Mouse (Mus musculus) neural tube, embryonic 12.5 days (tissue): Measurements from ENCODE around the gene Ttc28. TPM values are rescaled to one million over a fixed set of nuclear protein-coding genes. Genes with fewer than 3 reads are reported as not detected.
A peak's percentile ranks its signal among the peaks of the same experiment; 100 is the strongest.

ENCODE experiments used
- ATAC-seq: fragments of 200-750 bp; cut with Nextera tagmentation; 2 replicates; pipeline ENCODE4 v1.8.0; 2017; ENCODE audit warnings: low read depth, mild to moderate bottlenecking, moderate TSS enrichment, moderate library complexity; ENCODE audit not compliant: low FRiP score
- H3K27ac ChIP-seq: fragments of 300-500 bp; sonication (generic); 2 replicates; pipeline ENCODE4 v1.5.1; 2016
- H3K27me3 ChIP-seq: fragments of 300-500 bp; sonication (generic); replicated peaks from 2 replicates; pipeline ENCODE4 v1.6.1; 2016; ENCODE audit warnings: mild to moderate bottlenecking
- H3K36me3 ChIP-seq: fragments of 300-500 bp; sonication (generic); 2 replicates; pipeline ENCODE4 v1.6.1; 2016; ENCODE audit warnings: mild to moderate bottlenecking
- H3K4me1 ChIP-seq: fragments of 300-500 bp; sonication (generic); 2 replicates; pipeline ENCODE4 v1.6.1; 2016
- H3K4me2 ChIP-seq: fragments of 300-500 bp; sonication (generic); replicated peaks from 2 replicates; pipeline ENCODE4 v1.6.1; 2016; ENCODE audit warnings: mild to moderate bottlenecking
- H3K4me3 ChIP-seq: fragments of 300-500 bp; sonication (generic); 2 replicates; pipeline ENCODE4 v1.5.1; 2016
- H3K9ac ChIP-seq: fragments of 300-500 bp; sonication (generic); 2 replicates; pipeline ENCODE4 v1.6.1; 2016; ENCODE audit warnings: mild to moderate bottlenecking
- H3K9me3 ChIP-seq: fragments of 300-500 bp; sonication (generic); 2 replicates; pipeline ENCODE4 v1.6.1; 2016; ENCODE audit warnings: mild to moderate bottlenecking
- WGBS: fragments of 180-500 bp; shearing (Covaris S2); methylation state at CpG from one replicate; pipeline ENCODE4 v1.1.7; 2016; 5-methylcytosine and 5-hydroxymethylcytosine counted together
- polyA plus RNA-seq: library from polyadenylated mRNA; unstranded; fragments of >200 nt; fragmentation: Nextera tagmentation; extraction: Ambion mirVana; gene quantifications from 2 replicates; pipeline ENCODE4 v1.2.1, GENCODE M21; 2016

Gene Ttc28
- polyA plus RNA-seq, 1 experiment from 2014 or later = 21.8 TPM

GRCm38 (mm10) chr5:111218998-111219397 lies 339.4 kb downstream of the Ttc28 start:
- ATAC-seq = no peak
- H3K9me3 ChIP-seq = no peaks in the 10 kb centered on the region
- peaks cover 83% of the 10 kb centered on the region for H3K4me1 ChIP-seq
- 0 out of 2 replicates have a peak overlapping the region, but pooled peaks have one; percentile 20 for H3K27ac ChIP-seq
- H3K4me3 ChIP-seq = no peak overlapping the region
- no peak overlapping the region for H3K4me2 ChIP-seq
- 57% methylated on average over 5 of the region's 5 CpGs for WGBS
- H3K36me3 ChIP-seq = peaks cover 10% of the 10 kb centered on the region; the same call in 1 of the 2 replicates
- 0 out of 2 replicates have a peak, but pooled peaks cover 2% of the 10 kb centered on the region for H3K27me3 ChIP-seq
- no peak overlapping the region for H3K9ac ChIP-seq

DNA sequence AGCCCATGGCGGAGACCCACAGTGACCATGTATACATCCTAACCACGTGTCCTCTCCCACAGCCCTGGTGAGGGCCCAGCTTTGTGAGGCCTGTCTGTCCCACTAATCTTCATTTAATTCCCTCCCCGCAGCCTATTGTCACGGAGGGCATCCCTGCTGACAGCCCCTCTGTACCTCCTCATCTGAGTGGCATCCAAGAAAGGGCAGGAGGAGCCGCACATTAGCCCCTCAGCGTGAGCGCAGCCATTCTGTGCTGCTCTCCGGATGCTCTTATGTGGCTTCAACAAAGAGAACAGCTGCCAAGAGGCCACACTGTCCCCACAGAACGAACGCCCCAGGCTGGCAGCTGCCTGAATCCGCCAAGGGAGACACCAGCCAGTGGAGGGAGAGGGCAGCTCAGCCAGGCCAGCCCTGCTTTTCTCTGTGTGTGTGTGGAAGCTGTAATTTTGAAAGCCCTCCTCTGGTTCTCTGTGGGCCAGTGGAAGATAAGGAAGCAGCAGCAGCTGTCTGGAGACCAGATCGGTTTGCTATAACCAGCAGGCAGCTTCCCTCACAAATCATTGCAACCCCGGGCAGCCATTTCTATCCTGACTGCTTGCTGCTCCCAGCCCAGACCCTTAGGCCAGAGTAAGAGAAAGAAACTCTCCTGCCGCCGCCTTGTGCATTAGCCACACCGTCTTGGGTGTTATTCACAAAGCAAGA lies 341.2 kb downstream of the Ttc28 start:
- H3K4me2 ChIP-seq = no peak overlapping the region; the same call in 1 of the 2 replicates
- peak overlapping the region; percentile 33 for H3K9ac ChIP-seq
- WGBS = 7% methylated on average over 16 of the region's 16 CpGs
- peaks cover 19% of the 10 kb centered on the region for H3K36me3 ChIP-seq
- H3K9me3 ChIP-seq = no peaks in the 10 kb centered on the region
- peaks cover 88% of the 10 kb centered on the region for H3K4me1 ChIP-seq
- no peaks in the 10 kb centered on the region for H3K27me3 ChIP-seq
- peak overlapping the region; percentile 83 for H3K27ac ChIP-seq
- ATAC-seq = peak; percentile 85
- no peak overlapping the region for H3K4me3 ChIP-seq

- no peak for ATAC-seq
- H3K9ac ChIP-seq = no peak overlapping the region
- WGBS = 40% methylated on average over 11 of the region's 11 CpGs
- no peaks in the 10 kb centered on the region for H3K9me3 ChIP-seq
- peaks cover 88% of the 10 kb centered on the region for H3K4me1 ChIP-seq
- no peak overlapping the region for H3K4me2 ChIP-seq
- H3K27ac ChIP-seq = no peak overlapping the region
- no peaks in the 10 kb centered on the region for H3K27me3 ChIP-seq
- H3K36me3 ChIP-seq = peaks cover 28% of the 10 kb centered on the region
- no peak overlapping the region for H3K4me3 ChIP-seq
Measured at GRCm38 (mm10) chr5:111222820-111223219, 343.2 kb downstream of the Ttc28 start.

DNA sequence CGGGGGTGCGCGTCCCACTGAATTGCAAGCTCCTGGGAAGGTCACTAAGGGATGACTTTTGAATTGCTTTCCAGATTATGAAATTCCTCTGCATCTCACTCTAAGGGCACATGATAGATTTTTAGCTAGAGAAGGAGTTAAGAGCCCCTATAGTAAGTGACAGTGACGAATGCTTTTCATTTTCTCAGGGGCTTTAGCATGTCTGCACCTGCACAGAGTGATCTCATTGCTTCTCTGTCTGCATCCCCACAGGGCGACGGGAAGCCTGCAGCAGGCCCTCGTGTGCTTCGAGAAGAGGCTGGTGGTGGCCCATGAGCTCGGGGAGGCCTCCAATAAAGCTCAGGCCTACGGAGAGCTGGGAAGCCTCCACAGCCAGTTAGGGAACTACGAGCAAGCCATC lies 345.7 kb downstream of the Ttc28 start:
- H3K9ac ChIP-seq = no peak overlapping the region
- H3K27ac ChIP-seq = 0 out of 2 replicates have a peak overlapping the region, but pooled peaks have one; percentile 17
- H3K4me3 ChIP-seq = no peak overlapping the region
- peaks cover 33% of the 10 kb centered on the region for H3K36me3 ChIP-seq
- WGBS = 59% methylated on average over 11 of the region's 11 CpGs
- H3K9me3 ChIP-seq = no peaks in the 10 kb centered on the region
- H3K4me2 ChIP-seq = no peak overlapping the region
- H3K27me3 ChIP-seq = no peaks in the 10 kb centered on the region; the same call in 1 of the 2 replicates
- peaks cover 88% of the 10 kb centered on the region for H3K4me1 ChIP-seq
- ATAC-seq = no peak

DNA sequence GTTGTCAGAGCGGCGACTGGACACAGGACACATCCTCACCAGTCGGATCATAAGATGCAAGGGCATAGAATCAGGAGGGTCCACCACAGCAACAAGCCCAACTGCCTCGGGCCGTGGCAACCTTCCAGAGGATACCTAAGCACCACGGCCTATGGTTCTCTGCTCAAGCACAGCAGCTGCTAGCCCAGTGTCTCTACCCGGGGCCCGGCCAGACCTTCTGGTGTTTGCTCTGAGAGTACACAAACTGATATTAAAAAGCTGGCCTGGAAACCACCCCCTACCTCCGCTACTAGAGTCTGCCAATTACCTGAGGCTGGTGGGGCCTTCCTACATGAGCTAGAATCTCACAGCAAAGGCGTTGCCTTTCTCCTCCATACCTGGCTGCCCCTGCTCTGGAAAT lies 346.9 kb downstream of the Ttc28 start:
- H3K9ac ChIP-seq = no peak overlapping the region

GRCm38 (mm10) chr5:111227850-111228249 lies 348.2 kb downstream of the Ttc28 start:
- ATAC-seq = no peak
- Histone ChIP-seq H3K4me3 (no peak overlapping the region), H3K9me3 (no peaks in the 10 kb centered on the region), H3K4me1 (peaks cover 90% of the 10 kb centered on the region), H3K9ac (0 out of 2 replicates have a peak overlapping the region, but pooled peaks have one; percentile 29), H3K27me3 (no peaks in the 10 kb centered on the region; the same call in 1 of the 2 replicates), H3K36me3 (peaks cover 40% of the 10 kb centered on the region), H3K4me2 (peak overlapping the region; percentile 20; the same call in 1 of the 2 replicates), H3K27ac (peak overlapping the region; percentile 59; the same call in 1 of the 2 replicates)
- WGBS = 47% methylated on average over 5 of the region's 5 CpGs

More for the DNA sequence above, 346.9 kb downstream of the Ttc28 start:
- H3K4me2 ChIP-seq = no peak overlapping the region
- H3K9me3 ChIP-seq = no peaks in the 10 kb centered on the region
- no peak overlapping the region for H3K27ac ChIP-seq
- WGBS = 90% methylated on average over 10 of the region's 10 CpGs
- no peak overlapping the region for H3K4me3 ChIP-seq
- no peak for ATAC-seq
- peaks cover 88% of the 10 kb centered on the region for H3K4me1 ChIP-seq
- H3K27me3 ChIP-seq = no peaks in the 10 kb centered on the region; the same call in 1 of the 2 replicates
- peaks cover 37% of the 10 kb centered on the region for H3K36me3 ChIP-seq

GRCm38 (mm10) chr5:111228302-111229040 lies 348.9 kb downstream of the Ttc28 start:
- Histone ChIP-seq H3K36me3 (peaks cover 37% of the 10 kb centered on the region), H3K9ac (peak overlapping the region; percentile 29; the same call in 1 of the 2 replicates)
- 18% methylated on average over 14 of the region's 14 CpGs for WGBS

GRCm38 (mm10) chr5:111229041-111229394 lies 349.4 kb downstream of the Ttc28 start:
- 72% methylated on average over 12 of the region's 12 CpGs for WGBS
- H3K36me3 ChIP-seq = peaks cover 31% of the 10 kb centered on the region
- no peaks in the 10 kb centered on the region; the same call in 1 of the 2 replicates for H3K27me3 ChIP-seq
- peak overlapping the region; percentile 20; the same call in 1 of the 2 replicates for H3K4me2 ChIP-seq
- no peaks in the 10 kb centered on the region for H3K9me3 ChIP-seq
- ATAC-seq = no peak
- peak overlapping the region; percentile 59; the same call in 1 of the 2 replicates for H3K27ac ChIP-seq
- H3K4me3 ChIP-seq = no peak overlapping the region
- H3K9ac ChIP-seq = peak overlapping the region; percentile 29; the same call in 1 of the 2 replicates
- peaks cover 92% of the 10 kb centered on the region for H3K4me1 ChIP-seq

More at GRCm38 (mm10) chr5:111228302-111229040, 348.9 kb downstream of the Ttc28 start:
- Histone ChIP-seq H3K27me3 (no peaks in the 10 kb centered on the region; the same call in 1 of the 2 replicates), H3K27ac (peak overlapping the region; percentile 59), H3K4me2 (peak overlapping the region; percentile 20; the same call in 1 of the 2 replicates), H3K9me3 (no peaks in the 10 kb centered on the region), H3K4me1 (peaks cover 96% of the 10 kb centered on the region), H3K4me3 (no peak overlapping the region)
- ATAC-seq = no peak; the same call in 1 of the 2 replicates

DNA sequence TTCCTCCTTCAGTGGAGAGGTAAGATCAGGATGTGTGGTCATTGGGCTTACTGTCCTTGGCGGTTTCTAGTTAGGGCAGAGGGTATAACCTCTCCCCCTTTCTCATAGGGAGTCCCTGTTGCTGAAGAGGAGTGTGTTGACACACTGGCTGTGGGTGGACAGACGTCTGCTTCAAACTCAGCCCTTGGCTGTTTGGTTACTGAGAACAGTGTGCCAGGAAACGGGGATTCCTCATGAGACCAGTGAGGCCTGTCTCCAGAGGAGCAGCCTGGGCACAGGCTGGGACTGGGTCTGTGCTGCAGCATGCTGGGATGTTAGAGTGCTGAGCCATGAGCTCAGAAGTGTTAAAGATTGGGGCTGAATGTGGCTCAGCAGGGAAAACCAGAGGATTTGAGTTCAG lies 350.1 kb downstream of the Ttc28 start:
- Histone ChIP-seq H3K4me3 (no peak overlapping the region), H3K4me1 (peaks cover 92% of the 10 kb centered on the region), H3K9me3 (no peaks in the 10 kb centered on the region), H3K36me3 (peaks cover 28% of the 10 kb centered on the region), H3K4me2 (no peak overlapping the region), H3K9ac (no peak overlapping the region), H3K27ac (no peak overlapping the region), H3K27me3 (no peaks in the 10 kb centered on the region; the same call in 1 of the 2 replicates)
- ATAC-seq = no peak
- 67% methylated on average over 3 of the region's 3 CpGs for WGBS

DNA sequence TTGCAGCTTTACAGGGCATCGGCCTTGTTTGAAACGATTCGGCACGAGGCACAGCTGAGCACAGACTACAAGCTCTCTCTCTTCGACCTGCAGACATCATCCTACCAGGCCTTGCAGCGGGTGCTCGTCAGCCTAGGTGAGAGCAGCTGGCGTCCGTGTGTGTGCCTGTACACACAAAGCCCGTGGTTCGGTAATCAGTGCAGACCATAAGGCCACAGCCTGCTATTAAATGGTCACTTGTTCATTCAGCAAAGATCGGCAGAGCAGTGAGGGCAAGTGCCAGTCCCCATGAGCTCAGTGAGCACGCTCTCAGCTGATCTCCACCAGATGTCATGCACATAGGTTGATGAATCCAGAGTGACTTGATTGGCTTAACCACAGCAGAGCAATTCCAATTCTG lies 351.4 kb downstream of the Ttc28 start:
- H3K9me3 ChIP-seq = no peaks in the 10 kb centered on the region
- 49% methylated on average over 13 of the region's 13 CpGs for WGBS
- H3K9ac ChIP-seq = no peak overlapping the region
- H3K4me1 ChIP-seq = peaks cover 79% of the 10 kb centered on the region
- no peak overlapping the region for H3K4me3 ChIP-seq
- H3K4me2 ChIP-seq = no peak overlapping the region
- H3K27me3 ChIP-seq = no peaks in the 10 kb centered on the region; the same call in 1 of the 2 replicates
- 0 out of 2 replicates have a peak, but pooled peaks have one; percentile 19 for ATAC-seq
- H3K36me3 ChIP-seq = peaks cover 31% of the 10 kb centered on the region
- 0 out of 2 replicates have a peak overlapping the region, but pooled peaks have one; percentile 17 for H3K27ac ChIP-seq

GRCm38 (mm10) chr5:111231769-111232168 lies 352.2 kb downstream of the Ttc28 start:
- Histone ChIP-seq H3K9ac (no peak overlapping the region), H3K4me3 (no peak overlapping the region), H3K36me3 (peaks cover 33% of the 10 kb centered on the region), H3K9me3 (no peaks in the 10 kb centered on the region), H3K27ac (no peak overlapping the region), H3K27me3 (no peaks in the 10 kb centered on the region; the same call in 1 of the 2 replicates), H3K4me2 (no peak overlapping the region), H3K4me1 (peaks cover 73% of the 10 kb centered on the region)
- 23% methylated on average over 1 of the region's 1 CpGs for WGBS
- peak; percentile 70 for ATAC-seq
